Mouse (Mus musculus) heart, embryonic 15.5 days (tissue): Measurements from ENCODE around the gene Pin1. TPM values are rescaled to one million over a fixed set of nuclear protein-coding genes. Genes with fewer than 3 reads are reported as not detected.
"Not testable (repeated sequence)": the region's sequence is repeated elsewhere in the genome, so short reads cannot be mapped to it uniquely, and the experiment has no call there.

ENCODE experiments used
- ATAC-seq: fragments of 200-750 bp; cut with Nextera tagmentation; replicated peaks from 2 replicates; pipeline ENCODE4 v1.8.0; 2017; ENCODE audit warnings: low read depth, moderate TSS enrichment; ENCODE audit not compliant: insufficient number of reproducible peaks, insufficient read depth, low FRiP score
- H3K27ac ChIP-seq: fragments of 300-500 bp; sonication (generic); 2 replicates; pipeline ENCODE4 v1.5.1; 2015; ENCODE audit warnings: mild to moderate bottlenecking, inconsistent platforms
- H3K27me3 ChIP-seq: fragments of 300-500 bp; sonication (generic); 2 replicates; pipeline ENCODE4 v1.6.1; 2015; ENCODE audit warnings: inconsistent platforms
- H3K36me3 ChIP-seq: fragments of 300-500 bp; sonication (generic); 2 replicates; pipeline ENCODE4 v1.6.1; 2015; ENCODE audit warnings: mild to moderate bottlenecking, inconsistent platforms
- H3K4me1 ChIP-seq: fragments of 300-500 bp; sonication (generic); replicated peaks from 2 replicates; pipeline ENCODE4 v1.6.1; 2015; ENCODE audit warnings: inconsistent platforms
- H3K4me2 ChIP-seq: fragments of 300-500 bp; sonication (generic); 2 replicates; pipeline ENCODE4 v1.6.1; 2015; ENCODE audit warnings: inconsistent platforms, mild to moderate bottlenecking, moderate library complexity
- H3K4me3 ChIP-seq: fragments of 300-500 bp; sonication (generic); 2 replicates; pipeline ENCODE4 v1.5.1; 2015; ENCODE audit warnings: mild to moderate bottlenecking, inconsistent platforms
- H3K9ac ChIP-seq: fragments of 300-500 bp; sonication (generic); 2 replicates; pipeline ENCODE4 v1.6.1; 2015; ENCODE audit warnings: mild to moderate bottlenecking, inconsistent platforms
- H3K9me3 ChIP-seq: fragments of 300-500 bp; sonication (generic); replicated peaks from 2 replicates; pipeline ENCODE4 v1.6.1; 2016; ENCODE audit warnings: inconsistent platforms
- WGBS: fragments of 180-500 bp; shearing (Covaris S2); methylation state at CpG from one replicate; pipeline ENCODE4 v1.1.7; 2015; ENCODE audit warnings: mixed read lengths; 5-methylcytosine and 5-hydroxymethylcytosine counted together
- polyA plus RNA-seq: library from polyadenylated mRNA; unstranded; fragments of >200 nt; fragmentation: Nextera tagmentation; extraction: Ambion mirVana; gene quantifications from 2 replicates; pipeline ENCODE4 v1.2.1, GENCODE M21; 2015

The Pin1 gene
- polyA plus RNA-seq, 1 experiment from 2014 or later = 40.2 TPM

GRCm38 (mm10) chr9:20682389-20682722 is 30.5 kb downstream of the Pin1 start:
- no peak overlapping the region for H3K4me2 ChIP-seq
- no peak overlapping the region for H3K4me3 ChIP-seq
- no peaks in the 10 kb centered on the region for H3K4me1 ChIP-seq
- H3K36me3 ChIP-seq = no peaks in the 10 kb centered on the region
- H3K9me3 ChIP-seq = no peaks in the 10 kb centered on the region
- WGBS = 70% methylated on average over 2 of the region's 2 CpGs
- no peak overlapping the region for H3K9ac ChIP-seq
- no peak for ATAC-seq
- H3K27me3 ChIP-seq = no peaks in the 10 kb centered on the region
- H3K27ac ChIP-seq = no peak overlapping the region

GRCm38 (mm10) chr9:20685081-20685861 is 33.4 kb downstream of the Pin1 start:
- H3K27me3 ChIP-seq = no peaks in the 10 kb centered on the region
- no peaks in the 10 kb centered on the region for H3K9me3 ChIP-seq
- 46% methylated on average over 17 of the region's 17 CpGs for WGBS

DNA sequence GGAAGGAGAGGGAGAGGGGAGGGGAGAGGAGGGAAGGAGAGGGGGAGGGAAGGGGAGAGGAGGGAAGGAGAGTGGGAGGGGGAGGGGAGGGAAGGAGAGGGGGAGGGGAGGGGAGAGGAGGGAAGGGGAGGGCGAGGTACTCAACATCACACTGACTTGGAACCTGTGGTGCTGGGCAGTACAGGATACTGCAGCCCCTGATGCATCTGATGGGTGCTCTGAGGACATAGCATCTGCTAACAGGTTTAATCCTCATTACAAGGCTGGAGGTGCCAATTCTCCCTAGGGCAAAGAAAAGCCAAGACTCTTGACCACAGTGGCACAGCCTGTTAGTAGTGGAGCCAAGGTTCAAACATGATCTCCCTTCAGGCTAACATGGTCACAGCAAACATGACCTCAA is 37.5 kb downstream of the Pin1 start:
- Histone ChIP-seq H3K9ac (no peak overlapping the region), H3K4me2 (no peak overlapping the region), H3K4me1 (peaks cover 10% of the 10 kb centered on the region), H3K36me3 (no peaks in the 10 kb centered on the region), H3K27ac (no peak overlapping the region), H3K27me3 (peaks cover 18% of the 10 kb centered on the region; the same call in 1 of the 2 replicates), H3K9me3 (no peaks in the 10 kb centered on the region), H3K4me3 (no peak overlapping the region)
- WGBS = 60% methylated on average over 1 of the region's 1 CpGs
- no peak for ATAC-seq

More at GRCm38 (mm10) chr9:20685081-20685861, 33.4 kb downstream of the Pin1 start:
- ATAC-seq = no peak
- no peaks in the 10 kb centered on the region for H3K36me3 ChIP-seq
- no peak overlapping the region for H3K4me3 ChIP-seq
- no peak overlapping the region for H3K4me2 ChIP-seq
- no peak overlapping the region for H3K9ac ChIP-seq
- H3K4me1 ChIP-seq = peaks cover 9% of the 10 kb centered on the region
- no peak overlapping the region for H3K27ac ChIP-seq

GRCm38 (mm10) chr9:20689913-20690312 is 38.0 kb downstream of the Pin1 start:
- ATAC-seq = 0 out of 2 replicates have a peak, but pooled peaks have one; percentile 43
- Histone ChIP-seq H3K36me3 (no peaks in the 10 kb centered on the region), H3K9me3 (no peaks in the 10 kb centered on the region), H3K9ac (no peak overlapping the region), H3K27ac (no peak overlapping the region), H3K4me1 (peaks cover 15% of the 10 kb centered on the region), H3K4me2 (no peak overlapping the region), H3K27me3 (peaks cover 20% of the 10 kb centered on the region), H3K4me3 (no peak overlapping the region)
- 3% methylated on average over 4 of the region's 4 CpGs for WGBS

DNA sequence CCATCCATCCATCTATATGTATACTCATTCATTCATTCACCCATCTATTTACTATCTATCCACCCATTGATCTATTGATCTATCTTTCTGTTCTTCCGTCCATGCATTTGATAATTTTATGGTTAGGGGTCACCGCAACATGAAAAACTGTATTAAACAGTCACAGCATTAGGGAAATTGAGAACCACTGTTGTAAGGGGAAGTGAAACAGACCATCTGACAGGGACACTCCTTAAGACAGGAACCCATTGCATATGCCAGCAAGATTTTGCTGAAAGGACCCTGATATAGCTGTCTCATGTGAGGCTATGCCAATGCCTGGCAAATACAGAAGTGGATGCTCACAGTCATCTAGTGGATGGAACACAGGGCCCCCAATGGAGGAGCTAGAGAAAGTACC is 38.6 kb downstream of the Pin1 start:
- not testable (repeated sequence) for H3K27ac ChIP-seq, H3K4me2 ChIP-seq, H3K4me3 ChIP-seq, H3K36me3 ChIP-seq, H3K9ac ChIP-seq, H3K9me3 ChIP-seq, ATAC-seq
- Histone ChIP-seq H3K4me1 (peaks cover 18% of the 10 kb centered on the region), H3K27me3 (peaks cover 26% of the 10 kb centered on the region)
- WGBS = 85% methylated on average over 2 of the region's 2 CpGs

DNA sequence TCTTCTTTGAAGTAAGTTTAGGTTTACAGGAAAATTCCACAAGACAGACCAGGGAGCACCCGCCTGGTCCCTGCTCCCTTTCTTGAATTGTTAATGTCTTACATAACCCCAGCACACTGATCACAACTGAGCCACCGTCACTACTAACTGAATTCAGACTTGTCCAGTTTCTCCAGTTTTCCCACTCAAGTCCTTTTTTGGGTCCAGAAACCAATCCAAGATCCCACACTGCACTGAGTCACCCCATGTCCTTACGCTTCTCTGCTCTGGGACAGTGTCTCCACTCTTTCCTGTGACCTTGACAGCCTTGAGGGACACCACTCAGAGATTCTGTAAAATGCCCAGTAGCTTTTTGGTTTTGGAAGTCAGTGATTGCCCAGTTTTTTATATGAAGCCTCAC is 41.0 kb downstream of the Pin1 start:
- ATAC-seq = no peak
- Histone ChIP-seq H3K9ac (no peak overlapping the region), H3K36me3 (no peaks in the 10 kb centered on the region), H3K27me3 (peaks cover 47% of the 10 kb centered on the region), H3K4me2 (no peak overlapping the region), H3K4me1 (peaks cover 24% of the 10 kb centered on the region), H3K27ac (no peak overlapping the region), H3K4me3 (no peak overlapping the region), H3K9me3 (no peaks in the 10 kb centered on the region)
- WGBS = 88% methylated on average over 3 of the region's 3 CpGs

GRCm38 (mm10) chr9:20694721-20695235 is 42.9 kb downstream of the Pin1 start:
- ATAC-seq = no peak
- H3K27me3 ChIP-seq = peaks cover 47% of the 10 kb centered on the region
- no peaks in the 10 kb centered on the region for H3K36me3 ChIP-seq
- H3K9ac ChIP-seq = peak overlapping the region; percentile 50
- WGBS = 5% methylated on average over 25 of the region's 25 CpGs
- H3K4me3 ChIP-seq = peak overlapping the region; percentile 44
- H3K4me1 ChIP-seq = peaks cover 20% of the 10 kb centered on the region
- H3K4me2 ChIP-seq = peak overlapping the region; percentile 70
- no peaks in the 10 kb centered on the region for H3K9me3 ChIP-seq
- H3K27ac ChIP-seq = no peak overlapping the region

DNA sequence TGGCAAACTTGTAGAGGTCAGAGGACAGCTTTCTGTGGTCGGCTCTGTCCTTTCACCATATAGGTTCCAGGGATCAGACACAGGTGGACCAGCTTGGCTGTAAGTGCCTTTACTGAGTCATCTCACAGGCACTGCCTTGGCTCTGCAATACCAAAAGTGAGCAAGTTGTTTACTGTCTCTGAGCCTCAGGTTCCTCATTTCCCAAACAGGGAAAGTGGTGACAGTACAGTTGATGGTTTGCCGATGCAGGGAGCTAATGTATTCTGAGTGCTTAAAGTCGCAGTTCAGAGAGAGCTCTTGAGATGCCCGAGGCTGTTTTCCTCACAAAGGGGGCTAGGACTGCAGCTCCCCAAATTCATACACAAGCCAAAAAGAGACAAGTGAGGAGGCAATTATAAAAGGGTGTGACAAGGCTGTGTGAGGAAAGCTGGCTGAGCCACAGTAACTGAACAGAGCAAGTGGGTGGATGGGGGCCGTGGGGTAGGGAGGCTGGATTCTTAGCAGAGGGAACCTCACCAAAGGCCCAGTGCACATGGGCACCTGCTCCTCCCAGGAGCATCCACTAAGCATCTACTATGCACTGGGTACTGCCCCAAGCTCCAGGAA is 44.3 kb downstream of the Pin1 start:
- Histone ChIP-seq H3K9me3 (no peaks in the 10 kb centered on the region), H3K27ac (no peak overlapping the region), H3K27me3 (peaks cover 45% of the 10 kb centered on the region), H3K4me1 (peaks cover 14% of the 10 kb centered on the region), H3K36me3 (no peaks in the 10 kb centered on the region), H3K9ac (no peak overlapping the region), H3K4me3 (no peak overlapping the region), H3K4me2 (no peak overlapping the region)
- ATAC-seq = no peak
- 64% methylated on average over 5 of the region's 5 CpGs for WGBS

DNA sequence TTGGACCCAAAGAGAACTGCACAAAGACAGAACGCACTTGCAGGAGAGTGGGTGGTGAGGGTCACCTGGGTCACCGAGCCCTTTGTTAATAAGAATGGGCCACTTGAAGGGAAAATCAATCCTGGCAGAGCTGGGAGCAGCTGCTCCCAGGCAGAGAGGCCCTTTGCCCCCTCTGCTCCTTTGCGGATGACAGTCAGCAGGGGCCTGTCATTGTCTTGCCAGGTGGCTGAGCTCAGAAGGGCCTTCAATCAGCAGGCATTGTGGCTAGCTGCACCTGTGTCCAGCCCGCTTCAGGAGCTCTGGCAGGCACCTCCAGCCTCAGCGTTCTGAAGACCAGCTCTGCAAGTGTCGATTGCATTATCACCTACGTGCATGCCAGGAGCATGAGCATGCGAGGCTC is 45.6 kb downstream of the Pin1 start:
- Histone ChIP-seq H3K36me3 (no peaks in the 10 kb centered on the region), H3K4me1 (peaks cover 14% of the 10 kb centered on the region), H3K27me3 (peaks cover 43% of the 10 kb centered on the region), H3K9ac (no peak overlapping the region), H3K9me3 (no peaks in the 10 kb centered on the region), H3K27ac (no peak overlapping the region), H3K4me3 (no peak overlapping the region), H3K4me2 (no peak overlapping the region)
- ATAC-seq = no peak
- 38% methylated on average over 8 of the region's 8 CpGs for WGBS

DNA sequence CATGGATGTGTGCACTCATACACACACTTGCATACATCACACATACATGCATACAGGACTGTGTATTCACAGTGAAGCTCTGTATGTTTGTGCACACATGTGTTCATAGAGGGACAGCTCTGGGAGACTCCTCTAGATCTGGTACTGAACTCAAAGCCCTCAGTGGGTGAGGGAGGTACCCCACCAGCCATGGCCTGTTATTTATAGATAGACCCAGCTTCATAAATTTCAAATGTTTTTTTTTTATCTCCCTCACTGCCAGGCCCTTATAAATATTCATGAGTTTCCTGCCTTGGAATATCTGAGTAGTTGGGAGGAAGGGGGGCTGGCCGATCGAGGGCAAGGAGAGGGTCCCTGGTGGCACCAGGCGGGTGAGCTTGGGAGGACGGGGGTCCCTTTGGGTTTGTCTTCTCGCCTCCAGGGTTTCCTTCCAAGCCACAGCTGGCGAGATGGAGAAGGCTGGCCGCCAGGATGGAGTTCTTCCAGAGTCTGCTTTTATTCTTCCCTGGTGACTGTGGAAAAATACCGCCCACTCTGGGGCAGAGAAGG is 52.0 kb downstream of the Pin1 start:
- WGBS = 65% methylated on average over 8 of the region's 8 CpGs
- Histone ChIP-seq H3K4me3 (no peak overlapping the region), H3K27me3 (no peaks in the 10 kb centered on the region), H3K36me3 (no peaks in the 10 kb centered on the region), H3K9ac (no peak overlapping the region), H3K4me1 (no peaks in the 10 kb centered on the region), H3K9me3 (no peaks in the 10 kb centered on the region), H3K27ac (no peak overlapping the region), H3K4me2 (no peak overlapping the region)
- no peak for ATAC-seq

- H3K27ac ChIP-seq = no peak overlapping the region
- H3K4me2 ChIP-seq = no peak overlapping the region
- no peak overlapping the region for H3K4me3 ChIP-seq
- H3K36me3 ChIP-seq = no peaks in the 10 kb centered on the region
- ATAC-seq = no peak
- H3K27me3 ChIP-seq = no peaks in the 10 kb centered on the region
- H3K4me1 ChIP-seq = no peaks in the 10 kb centered on the region
- no peaks in the 10 kb centered on the region for H3K9me3 ChIP-seq
- H3K9ac ChIP-seq = no peak overlapping the region
Measured at GRCm38 (mm10) chr9:20705420-20705819, 53.5 kb downstream of the Pin1 start.
